Mouse (Mus musculus) heart, embryonic 14.5 days (tissue): Measurements from ENCODE around the gene Ccl9. TPM values are rescaled to one million over a fixed set of nuclear protein-coding genes. Genes with fewer than 3 reads are reported as not detected.
A peak's percentile ranks its signal among the peaks of the same experiment; 100 is the strongest.

Experiments used
- ATAC-seq: fragments of 200-750 bp; cut with Nextera tagmentation; 2 replicates; pipeline ENCODE4 v1.8.0; 2017; ENCODE audit warnings: low read depth, moderate TSS enrichment; ENCODE audit not compliant: insufficient number of reproducible peaks, insufficient read depth, low FRiP score
- H3K27ac ChIP-seq, 2 experiments: fragments of 200-500 bp in 1 of 2; fragments of 300-500 bp in 1 of 2; sonication (generic) in 1 of 2; replicated peaks in 1 of 2; 2 replicates each; pipeline ENCODE4 v1.5.1; 2012 to 2014; ENCODE audit warnings: low read depth in 2 of 2, low read length in 2 of 2, control low read depth in 1 of 2, mild to moderate bottlenecking in 1 of 2, mixed read lengths in 1 of 2; ENCODE audit not compliant: control insufficient read depth in 1 of 2, insufficient read depth in 1 of 2
- H3K27me3 ChIP-seq: fragments of 300-500 bp; sonication (generic); 2 replicates; pipeline ENCODE4 v1.6.1; 2014; ENCODE audit warnings: mild to moderate bottlenecking, low read length, control low read depth; ENCODE audit not compliant: control insufficient read depth, insufficient read depth
- H3K36me3 ChIP-seq: fragments of 300-500 bp; sonication (generic); 2 replicates; pipeline ENCODE4 v1.6.1; 2014; ENCODE audit warnings: mild to moderate bottlenecking, control low read depth, low read length, mixed read lengths; ENCODE audit not compliant: control insufficient read depth, insufficient read depth
- H3K4me1 ChIP-seq, 2 experiments: fragments of 200-500 bp in 1 of 2; fragments of 300-500 bp in 1 of 2; sonication (generic) in 1 of 2; 2 replicates each; pipeline ENCODE4 v1.6.1; 2012 to 2014; ENCODE audit warnings: low read length in 2 of 2, control low read depth in 1 of 2, mixed read lengths in 1 of 2; ENCODE audit not compliant: control insufficient read depth in 2 of 2, insufficient read depth in 2 of 2
- H3K4me2 ChIP-seq: fragments of 300-500 bp; sonication (generic); 2 replicates; pipeline ENCODE4 v1.6.1; 2014; ENCODE audit warnings: mild to moderate bottlenecking, low read length
- H3K4me3 ChIP-seq, 2 experiments: fragments of 200-500 bp in 1 of 2; fragments of 300-500 bp in 1 of 2; sonication (generic) in 1 of 2; 2 replicates each; pipeline ENCODE4 v1.5.1; 2012 to 2014; ENCODE audit warnings: low read length in 2 of 2, mild to moderate bottlenecking in 2 of 2, control low read depth in 1 of 2, low read depth in 1 of 2, moderate library complexity in 1 of 2; ENCODE audit not compliant: control insufficient read depth in 1 of 2, insufficient read depth in 1 of 2
- H3K9ac ChIP-seq: fragments of 300-500 bp; sonication (generic); 2 replicates; pipeline ENCODE4 v1.6.1; 2014; ENCODE audit warnings: mild to moderate bottlenecking, low read length
- H3K9me3 ChIP-seq: fragments of 300-500 bp; sonication (generic); 2 replicates; pipeline ENCODE4 v1.6.1; 2016; ENCODE audit warnings: low read length, control low read depth; ENCODE audit not compliant: control insufficient read depth
- WGBS: fragments of 180-500 bp; shearing (Covaris S2); extraction: QIAGEN DNeasy Blood & Tissue Kit; methylation state at CpG from one replicate; pipeline ENCODE4 v1.1.7; 2014; 5-methylcytosine and 5-hydroxymethylcytosine counted together
- polyA plus RNA-seq: library from polyadenylated mRNA; unstranded; fragments of >200 nt; fragmentation: Nextera tagmentation; extraction: Ambion mirVana; gene quantifications from 2 replicates; pipeline ENCODE4 v1.2.1, GENCODE M21; 2014

Ccl9 gene
- polyA plus RNA-seq, 1 experiment from 2014 or later = 3.0 TPM

DNA sequence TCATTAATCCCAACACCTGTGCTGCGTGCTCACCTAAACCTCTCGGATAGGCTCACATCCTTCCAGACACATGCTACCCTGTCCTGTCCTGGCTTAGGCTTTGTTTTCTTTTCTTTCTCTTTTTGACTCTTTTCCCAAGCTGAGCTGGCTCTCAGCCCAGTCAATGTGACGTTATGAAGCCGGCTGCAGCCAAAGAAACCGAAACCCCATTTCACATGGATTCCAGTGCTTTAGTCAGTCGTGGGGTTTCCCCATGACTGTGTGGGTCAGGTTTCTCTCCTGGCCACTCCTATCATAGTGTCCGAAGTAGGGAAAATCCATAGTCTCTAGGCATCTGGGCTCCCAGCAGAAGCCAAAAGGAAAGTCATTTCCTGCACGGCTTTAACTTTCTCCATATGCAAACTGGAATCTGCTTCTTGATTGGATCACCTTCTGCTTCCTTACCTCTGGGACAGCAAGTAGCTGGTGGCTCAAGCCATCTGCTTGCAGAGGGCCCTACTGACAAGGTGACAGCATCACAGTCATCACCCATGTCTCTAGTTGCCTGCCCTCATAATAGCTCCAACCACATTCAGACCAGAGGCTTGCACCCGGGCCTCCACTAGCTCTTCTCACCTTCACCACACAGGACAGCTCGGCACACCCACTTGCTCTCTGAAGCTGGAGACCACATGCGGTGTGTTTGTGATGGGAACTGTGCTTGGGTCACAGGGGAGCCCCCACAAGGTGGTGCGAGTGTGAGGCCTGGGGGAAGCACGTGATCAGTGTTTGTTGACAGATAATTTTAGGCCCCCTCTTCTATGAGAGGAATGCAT is 43.6 kb downstream of the Ccl9 start:
- H3K4me2 ChIP-seq = peak overlapping the region; percentile 26
- WGBS = 42% methylated on average over 13 of the region's 13 CpGs
- peak overlapping the region; percentile 17 to 49; a peak in 2 of 4 replicates for H3K27ac ChIP-seq
- H3K4me3 ChIP-seq = 0 out of 4 replicates have a peak overlapping the region, but pooled peaks of 1 of the 2 experiments have one; percentile 4
- H3K9ac ChIP-seq = no peak overlapping the region
- no peaks in the 10 kb centered on the region for H3K9me3 ChIP-seq
- peaks cover 6 to 9% of the 10 kb centered on the region in 2 experiments; a peak in 3 of 4 replicates for H3K4me1 ChIP-seq
- 0 out of 2 replicates have a peak, but pooled peaks have one; percentile 58 for ATAC-seq
- no peaks in the 10 kb centered on the region for H3K27me3 ChIP-seq
- no peaks in the 10 kb centered on the region for H3K36me3 ChIP-seq

DNA sequence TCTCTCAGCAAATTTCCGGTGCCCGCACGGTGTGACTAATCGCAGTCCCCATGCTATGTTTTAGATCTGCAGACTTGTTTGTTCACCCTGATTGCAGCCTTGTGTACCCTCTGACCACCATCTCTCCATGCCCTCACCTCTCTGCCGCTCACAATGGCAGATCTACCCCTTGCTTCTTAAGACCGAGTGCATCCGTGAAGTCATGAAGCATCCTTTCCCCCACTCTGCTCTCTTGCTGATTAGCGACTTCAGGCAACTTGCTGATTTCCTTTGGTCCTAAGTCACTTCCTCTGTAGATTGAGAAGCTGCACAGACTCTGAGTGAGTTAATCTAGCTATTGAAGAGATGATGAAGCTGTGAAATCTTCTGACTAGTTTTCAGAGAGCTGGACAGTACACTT is 44.3 kb downstream of the Ccl9 start:
- no peaks in the 10 kb centered on the region for H3K9me3 ChIP-seq
- H3K27ac ChIP-seq = peak overlapping the region in 1 of 2 experiments; percentile 15; a peak in 2 of 4 replicates
- no peaks in the 10 kb centered on the region for H3K36me3 ChIP-seq
- no peak overlapping the region for H3K4me3 ChIP-seq
- H3K9ac ChIP-seq = no peak overlapping the region
- peak overlapping the region; percentile 26; the same call in 1 of the 2 replicates for H3K4me2 ChIP-seq
- no peaks in the 10 kb centered on the region for H3K27me3 ChIP-seq
- peaks cover 6 to 9% of the 10 kb centered on the region in 2 experiments; a peak in 3 of 4 replicates for H3K4me1 ChIP-seq
- WGBS = 72% methylated on average over 8 of the region's 8 CpGs
- no peak for ATAC-seq

DNA sequence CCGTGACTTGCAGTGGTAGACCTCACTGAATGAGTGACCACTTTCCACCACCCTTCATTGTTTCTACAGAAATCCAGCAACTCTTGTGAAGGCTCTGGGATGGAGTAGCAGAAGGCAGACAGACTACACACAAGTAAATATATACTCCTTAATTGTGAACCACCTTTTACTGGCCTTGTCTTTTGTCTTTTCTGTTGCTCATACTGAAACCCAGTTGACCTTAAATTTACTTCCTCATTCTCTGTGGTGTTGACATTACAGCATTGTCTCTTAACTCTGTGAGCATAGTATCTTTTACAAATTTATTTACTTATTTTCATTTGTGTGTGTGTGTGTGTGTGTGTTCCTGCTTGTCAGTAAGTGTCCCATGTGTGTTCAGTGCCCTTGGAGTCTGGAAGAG is 45.2 kb downstream of the Ccl9 start:
- 86% methylated on average over 1 of the region's 1 CpGs for WGBS

DNA sequence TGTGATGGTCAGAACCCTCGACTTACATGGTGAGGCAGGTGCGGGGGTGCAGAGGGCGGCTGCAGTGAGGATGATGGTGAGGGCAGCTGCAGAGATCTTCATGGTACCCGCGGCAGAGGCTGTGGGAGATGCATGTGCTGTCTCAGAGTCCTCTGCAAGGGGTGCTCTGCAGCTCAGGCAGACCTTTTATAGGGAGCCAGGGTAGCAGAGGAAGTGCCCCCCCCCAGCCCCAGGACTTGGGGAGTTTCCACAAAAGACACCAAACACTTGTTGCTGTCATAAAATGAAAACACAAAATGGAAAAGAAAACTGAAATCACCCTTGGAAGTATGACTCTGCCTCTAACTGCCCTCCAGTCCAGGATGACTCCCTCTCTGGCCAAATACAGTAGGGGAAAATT is 48.1 kb downstream of the Ccl9 start, which contains the start of gene Ccl5:
Ccl5 (minus strand) TSS at position 159 of the 400 bp plus-strand sequence.
- ATAC-seq = no peak
- WGBS = 77% methylated on average over 5 of the region's 5 CpGs
- Histone ChIP-seq H3K27me3 (no peaks in the 10 kb centered on the region), H3K9ac (no peak within 1 kb of the TSS), H3K4me3 (no peak within 1 kb of the TSS), H3K4me2 (no peak within 1 kb of the TSS), H3K4me1 (peaks cover 6 to 9% of the 10 kb centered on the region in 2 experiments; a peak in 3 of 4 replicates), H3K9me3 (no peaks in the 10 kb centered on the region), H3K27ac (no peak within 1 kb of the TSS), H3K36me3 (no peaks in the 10 kb centered on the region)

More for the DNA sequence above, 45.2 kb downstream of the Ccl9 start:
- Histone ChIP-seq H3K36me3 (no peaks in the 10 kb centered on the region), H3K4me1 (peaks cover 6 to 9% of the 10 kb centered on the region in 2 experiments; a peak in 3 of 4 replicates), H3K4me3 (no peak overlapping the region), H3K9me3 (no peaks in the 10 kb centered on the region), H3K27me3 (no peaks in the 10 kb centered on the region), H3K4me2 (no peak overlapping the region), H3K9ac (no peak overlapping the region), H3K27ac (no peak overlapping the region)
- no peak for ATAC-seq

DNA sequence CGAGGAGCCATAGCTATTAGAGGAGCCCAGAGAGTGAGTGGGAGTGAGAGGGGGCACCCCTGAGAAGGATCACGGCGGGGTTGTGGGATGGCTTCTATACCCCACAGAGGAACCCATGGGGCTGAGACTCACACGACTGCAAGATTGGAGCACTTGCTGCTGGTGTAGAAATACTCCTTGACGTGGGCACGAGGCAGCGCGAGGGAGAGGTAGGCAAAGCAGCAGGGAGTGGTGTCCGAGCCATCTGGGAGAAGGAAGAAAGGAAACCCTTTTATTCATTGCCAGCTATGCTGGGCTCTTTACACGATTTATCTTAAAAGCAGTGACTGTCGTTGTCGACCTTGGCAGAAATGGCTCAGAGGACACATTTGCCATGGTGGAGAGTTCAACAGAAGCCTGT is 49.4 kb downstream of the Ccl9 start:
- no peaks in the 10 kb centered on the region for H3K9me3 ChIP-seq
- H3K27ac ChIP-seq = no peak overlapping the region
- H3K27me3 ChIP-seq = no peaks in the 10 kb centered on the region
- H3K4me2 ChIP-seq = no peak overlapping the region
- 66% methylated on average over 12 of the region's 12 CpGs for WGBS
- no peak for ATAC-seq
- peaks cover under 1 to 1% of the 10 kb centered on the region in 2 experiments; a peak in 1 of 4 replicates for H3K4me1 ChIP-seq
- H3K9ac ChIP-seq = no peak overlapping the region
- no peaks in the 10 kb centered on the region for H3K36me3 ChIP-seq
- no peak overlapping the region for H3K4me3 ChIP-seq

Other genes starting within 250 kb of the Ccl9 start
- 4.6 and 5.9 TPM in 2 replicates for gene Rasl10b, start 169.5 kb downstream of the Ccl9 start, polyA plus RNA-seq
- 0.09 TPM in 1 of 2 replicates, not detected in the other for gene Gas2l2, start 149.2 kb downstream of the Ccl9 start, polyA plus RNA-seq
- gene 1700020L24Rik, start 141.0 kb downstream of the Ccl9 start, polyA plus RNA-seq = 1.4 and 1.8 TPM in 2 replicates
- gene Mmp28, start 115.6 kb downstream of the Ccl9 start, polyA plus RNA-seq = 3.7 and 4.0 TPM in 2 replicates
- gene Taf15, start 105.5 kb downstream of the Ccl9 start, polyA plus RNA-seq = 10.8 and 12.8 TPM in 2 replicates
- not detected in 2 replicates for gene Heatr9, start 56.5 kb downstream of the Ccl9 start, polyA plus RNA-seq
- 0.39 TPM in 1 of 2 replicates, not detected in the other for gene Ccl5, start 48.1 kb downstream of the Ccl9 start, polyA plus RNA-seq
- gene Ccl6, start 14.5 kb upstream of the Ccl9 start, polyA plus RNA-seq = 5.2 and 5.7 TPM in 2 replicates
- gene Rpl9-ps1, start 67.0 kb upstream of the Ccl9 start, polyA plus RNA-seq = not detected in 2 replicates
- 0.92 and 1.1 TPM in 2 replicates for gene Ccl3, start 70.7 kb upstream of the Ccl9 start, polyA plus RNA-seq
- 0.54 and 2.1 TPM in 2 replicates for gene Ccl4, start 83.9 kb upstream of the Ccl9 start, polyA plus RNA-seq
- 1.3 and 2.3 TPM in 2 replicates for gene Wfdc17, start 125.4 kb upstream of the Ccl9 start, polyA plus RNA-seq
- gene Wfdc18, start 130.4 kb upstream of the Ccl9 start, polyA plus RNA-seq = 1.8 and 5.6 TPM in 2 replicates
- not detected in 2 replicates for gene Wfdc21, start 168.3 kb upstream of the Ccl9 start, polyA plus RNA-seq
- 14.7 and 17.1 TPM in 2 replicates for gene Heatr6, start 175.1 kb upstream of the Ccl9 start, polyA plus RNA-seq